8 mouse cellular contexts compared by ENCODE assay signal in genomic region chr6:86599197-86599596, GRCm38 (mm10). TPM values are rescaled to one million over a fixed set of nuclear protein-coding genes. Genes with fewer than 3 reads are reported as not detected.
DNase-seq lines count a peak whose midpoint lies in the region; ATAC-seq and TF ChIP-seq lines count a peak whose summit lies in the region.

No protein-coding gene starts in this region.

- no peaks in the 10 kb centered on the region for H3K27me3 ChIP-seq in embryonic facial prominence, embryonic 13.5 days
- no peaks in the 10 kb centered on the region for H3K27me3 ChIP-seq in kidney, postnatal 0 days (ENCODE audit: insufficient read depth, low read length)
- H3K27me3 ChIP-seq in liver, embryonic 11.5 days (replicated peaks; ENCODE audit: control insufficient read depth, insufficient read depth, low read length): peaks cover 4% of the 10 kb centered on the region; the same call in 1 of the 2 replicates
- H3K27me3 ChIP-seq in splenic B cell, adult 2 months (ENCODE audit: control insufficient read depth, insufficient read depth, low read length, poor library complexity, severe bottlenecking): no peaks in the 10 kb centered on the region

- no peaks in the 10 kb centered on the region for H3K9me3 ChIP-seq in embryonic facial prominence, embryonic 13.5 days
- no peaks in the 10 kb centered on the region for H3K9me3 ChIP-seq in kidney, postnatal 0 days (replicated peaks; ENCODE audit: low read length)
- H3K9me3 ChIP-seq in liver, embryonic 11.5 days (ENCODE audit: control insufficient read depth, low read length): no peaks in the 10 kb centered on the region

- ATAC-seq in embryonic facial prominence, embryonic 13.5 days (ENCODE audit: insufficient number of reproducible peaks, insufficient read depth, low FRiP score, low TSS enrichment, low read depth): no peak
- ATAC-seq in kidney, postnatal 0 days (replicated peaks; ENCODE audit: low FRiP score, low read depth): peak; percentile 52; the same call in 1 of the 2 replicates
- ATAC-seq in liver, embryonic 11.5 days (replicated peaks; ENCODE audit: low FRiP score): peak; percentile 26; the same call in 1 of the 2 replicates

- no peak overlapping the region for H3K4me3 ChIP-seq in embryonic facial prominence, embryonic 13.5 days
- no peak overlapping the region for H3K4me3 ChIP-seq in kidney, postnatal 0 days (replicated peaks; ENCODE audit: low read depth, low read length)
- no peak overlapping the region for H3K4me3 ChIP-seq in liver, embryonic 11.5 days (ENCODE audit: low read depth, low read length)

- no peaks in the 10 kb centered on the region for H3K36me3 ChIP-seq in embryonic facial prominence, embryonic 13.5 days
- H3K36me3 ChIP-seq in kidney, postnatal 0 days (ENCODE audit: insufficient read depth, low read length): no peaks in the 10 kb centered on the region
- H3K36me3 ChIP-seq in liver, embryonic 11.5 days (ENCODE audit: control insufficient read depth, insufficient read depth, low read length): no peaks in the 10 kb centered on the region
- H3K36me3 ChIP-seq in splenic B cell, adult 2 months (ENCODE audit: control insufficient read depth, insufficient read depth, low read length, poor library complexity, severe bottlenecking): no peaks in the 10 kb centered on the region

- H3K4me1 ChIP-seq in embryonic facial prominence, embryonic 13.5 days: peaks cover 15% of the 10 kb centered on the region
- no peaks in the 10 kb centered on the region for H3K4me1 ChIP-seq in kidney, postnatal 0 days (replicated peaks; ENCODE audit: insufficient read depth, low read length)
- H3K4me1 ChIP-seq in liver, embryonic 11.5 days (replicated peaks; ENCODE audit: control insufficient read depth, insufficient read depth, low read length): peaks cover 12% of the 10 kb centered on the region

- peak; percentile 88 for TF ChIP-seq CTCF in kidney, postnatal 0 days (IDR thresholded peaks at IDR 0.05; ENCODE audit: low read depth)

- DNase-seq in A20 (ENCODE audit: low read depth, low spot score): peak; percentile 66
- DNase-seq in adrenal gland, postnatal 36 days: peak; percentile 87 to 91
- DNase-seq in heart, adult 8-10 months (ENCODE audit: low spot score): peak; percentile 78
- peak; percentile 70 for DNase-seq in kidney, postnatal 0 days (ENCODE audit: low spot score)
- DNase-seq in liver, embryonic 11.5 days (ENCODE audit: low spot score): peak; percentile 60
- DNase-seq in natural killer cell, adult 2 months (ENCODE audit: low spot score in 2 of 2): peak; percentile 80 to 82
- DNase-seq in splenic B cell, adult 2 months (ENCODE audit: low read depth, low spot score): peak; percentile 81

- 18% methylated on average over 4 of the region's 4 CpGs for WGBS in embryonic facial prominence, embryonic 13.5 days
- 17% methylated on average over 4 of the region's 4 CpGs for WGBS in kidney, postnatal 0 days
- 18% methylated on average over 4 of the region's 4 CpGs for WGBS in liver, embryonic 11.5 days

- peak overlapping the region; percentile 66 for H3K27ac ChIP-seq in embryonic facial prominence, embryonic 13.5 days
- H3K27ac ChIP-seq in kidney, postnatal 0 days: no peak overlapping the region
- H3K27ac ChIP-seq in liver, embryonic 11.5 days (ENCODE audit: low read depth, low read length): no peak overlapping the region

- H3K4me2 ChIP-seq in embryonic facial prominence, embryonic 13.5 days: no peak overlapping the region
- H3K4me2 ChIP-seq in kidney, postnatal 0 days (ENCODE audit: low read length): no peak overlapping the region
- no peak overlapping the region for H3K4me2 ChIP-seq in liver, embryonic 11.5 days

- no peak overlapping the region for H3K9ac ChIP-seq in embryonic facial prominence, embryonic 13.5 days
- H3K9ac ChIP-seq in kidney, postnatal 0 days (ENCODE audit: low read depth, low read length): no peak overlapping the region
- H3K9ac ChIP-seq in liver, embryonic 11.5 days (ENCODE audit: low read depth, low read length): no peak overlapping the region

RNA-seq across cellular contexts. Expression of gene Asprv1, which starts 28.8 kb away (rescaled TPM):
- total RNA-seq in adrenal gland, postnatal 36 days (2021): under 1 TPM in 1 of 2 experiments, not detected in 1; 0.20 TPM
- polyA plus RNA-seq in embryonic facial prominence, embryonic 13.5 days (2015; fragmentation: Nextera tagmentation; extraction: Ambion mirVana): 12.1 and 13.4 TPM in 2 replicates
- not detected for total RNA-seq in heart, adult 8-10 months (2022)
- polyA plus RNA-seq in kidney, postnatal 0 days (2015; fragmentation: Nextera tagmentation; extraction: Ambion mirVana): 1.7 and 1.8 TPM in 2 replicates
- 0.19 and 0.36 TPM in 2 replicates for polyA plus RNA-seq in liver, embryonic 11.5 days (2014; fragmentation: Nextera tagmentation; extraction: Ambion mirVana)
